Mouse (Mus musculus) ES-Bruce4 (cell line): ENCODE measurements at regions not wholly inside any gene's neighbourhood (a gene's known extent, or its start where the extent isn't known, plus 50 kb on each side); places are given as distances from the start of the nearest gene placed in this dataset.

ENCODE experiments used
- H3K27ac ChIP-seq: 2 replicates; pipeline ENCODE4 v1.5.1; 2012; ENCODE audit warnings: low read length, inconsistent platforms; ENCODE audit not compliant: insufficient read depth
- H3K27me3 ChIP-seq: 2 replicates; pipeline ENCODE4 v1.6.1; 2012; ENCODE audit warnings: mild to moderate bottlenecking, low read length, inconsistent platforms; ENCODE audit not compliant: control insufficient read depth, poor library complexity, insufficient read depth, severe bottlenecking
- H3K36me3 ChIP-seq: 2 replicates; pipeline ENCODE4 v1.6.1; 2012; ENCODE audit warnings: inconsistent platforms, mild to moderate bottlenecking, low read length, moderate library complexity; ENCODE audit not compliant: control insufficient read depth, poor library complexity, insufficient read depth, severe bottlenecking
- H3K4me1 ChIP-seq: one replicate; pipeline ENCODE4 v1.8.1; 2011; ENCODE audit warnings: low read length; ENCODE audit not compliant: control insufficient read depth, insufficient read depth
- H3K4me3 ChIP-seq: 2 replicates; pipeline ENCODE4 v1.5.1; 2011; ENCODE audit warnings: low read depth, mild to moderate bottlenecking, low read length
- H3K9ac ChIP-seq: 2 replicates; pipeline ENCODE4 v1.6.1; 2012; ENCODE audit warnings: low read depth, mild to moderate bottlenecking, inconsistent platforms; ENCODE audit not compliant: poor library complexity, severe bottlenecking
- H3K9me3 ChIP-seq: replicated peaks from 2 replicates; pipeline ENCODE4 v1.6.1; 2012; ENCODE audit warnings: mild to moderate bottlenecking, low read length, inconsistent platforms; ENCODE audit not compliant: control insufficient read depth, poor library complexity, insufficient read depth, severe bottlenecking
- CTCF ChIP-seq: IDR thresholded peaks from one replicate; pipeline ENCODE4 v1.8.1; 2011; ENCODE audit warnings: low read depth, low read length
- EP300 ChIP-seq: IDR thresholded peaks from 2 replicates; pipeline ENCODE4 v1.6.1; 2011; ENCODE audit warnings: low read depth, low read length; ENCODE audit not compliant: insufficient read depth
- POLR2A ChIP-seq: IDR thresholded peaks from one replicate; pipeline ENCODE4 v1.8.1; 2011; ENCODE audit warnings: low read length; ENCODE audit not compliant: insufficient read depth

DNA sequence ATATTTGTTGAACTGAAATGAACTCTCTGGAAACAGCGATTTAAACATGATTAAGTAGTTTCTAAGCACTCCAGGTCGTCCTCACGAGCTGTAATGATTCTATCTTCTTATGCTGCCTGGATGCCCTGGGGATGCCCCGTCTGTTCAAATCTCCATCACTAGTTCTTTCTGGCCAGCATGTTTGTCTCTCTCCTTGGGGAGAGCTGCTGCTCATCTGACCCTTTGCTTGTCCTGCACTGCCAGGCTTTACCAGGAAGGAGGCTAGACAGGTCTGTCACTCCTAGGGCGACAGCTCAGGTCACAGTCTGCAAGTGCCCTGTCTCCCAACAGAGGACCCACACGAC lies 155.1 kb downstream of the Irx2 start:
- no peaks in the 10 kb centered on the region for H3K36me3 ChIP-seq
- TF ChIP-seq EP300 (no peak), POLR2A (no peak)
- no peak overlapping the region for H3K4me3 ChIP-seq
- H3K4me1 ChIP-seq, result no peaks in the 10 kb centered on the region
- no peak overlapping the region for H3K9ac ChIP-seq
- no peaks in the 10 kb centered on the region for H3K27me3 ChIP-seq
- H3K9me3 ChIP-seq, result no peaks in the 10 kb centered on the region
- no peak overlapping the region for H3K27ac ChIP-seq

DNA sequence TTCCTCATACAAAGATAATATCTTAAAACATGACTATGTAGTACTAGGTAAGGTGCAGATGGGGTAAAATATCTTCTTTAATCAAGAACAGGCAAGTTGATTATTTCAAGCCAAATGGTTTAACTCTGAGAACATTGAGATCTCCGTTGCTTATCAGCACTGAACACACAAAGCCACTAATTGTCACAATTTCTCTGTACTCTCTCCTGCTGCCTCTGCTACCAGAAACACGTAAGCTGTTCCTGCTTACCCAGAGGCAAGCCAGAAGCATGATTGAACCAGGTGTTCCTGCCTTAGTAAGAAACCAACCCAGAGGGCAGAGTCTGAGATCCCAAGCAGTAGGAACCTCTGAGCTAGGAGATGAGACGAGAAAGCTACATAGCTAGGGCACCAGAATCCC lies 164.1 kb downstream of the Irx2 start:
- Histone ChIP-seq H3K27me3 (no peaks in the 10 kb centered on the region), H3K9me3 (no peaks in the 10 kb centered on the region), H3K36me3 (no peaks in the 10 kb centered on the region), H3K9ac (no peak overlapping the region), H3K4me3 (no peak overlapping the region), H3K4me1 (no peaks in the 10 kb centered on the region), H3K27ac (no peak overlapping the region)
- TF ChIP-seq POLR2A (no peak), CTCF (no peak), EP300 (no peak)

DNA sequence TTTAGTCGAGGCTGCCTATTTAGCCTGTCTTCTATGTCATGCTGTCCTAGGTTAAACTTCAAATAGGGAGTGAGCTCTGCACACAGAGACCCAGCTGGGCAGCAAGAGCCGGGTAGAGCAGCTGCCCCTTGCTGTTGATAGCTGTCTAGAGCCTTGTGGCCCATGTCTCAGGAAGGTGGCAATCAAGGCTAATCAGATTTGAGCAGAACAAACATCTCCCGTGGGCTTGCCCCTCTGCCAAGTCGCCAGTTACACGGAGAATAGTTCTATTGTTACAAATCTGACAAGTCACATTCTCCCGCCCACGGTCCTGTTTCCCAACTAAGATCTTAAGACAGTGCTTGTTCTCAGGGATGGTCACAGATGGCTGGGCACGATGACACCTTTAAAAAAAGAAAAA lies 171.4 kb downstream of the Irx2 start:
- Histone ChIP-seq H3K27ac (no peak overlapping the region), H3K9ac (no peak overlapping the region), H3K9me3 (no peaks in the 10 kb centered on the region), H3K4me1 (no peaks in the 10 kb centered on the region), H3K36me3 (no peaks in the 10 kb centered on the region), H3K27me3 (no peaks in the 10 kb centered on the region), H3K4me3 (no peak overlapping the region)
- TF ChIP-seq CTCF (no peak), EP300 (no peak), POLR2A (no peak)

DNA sequence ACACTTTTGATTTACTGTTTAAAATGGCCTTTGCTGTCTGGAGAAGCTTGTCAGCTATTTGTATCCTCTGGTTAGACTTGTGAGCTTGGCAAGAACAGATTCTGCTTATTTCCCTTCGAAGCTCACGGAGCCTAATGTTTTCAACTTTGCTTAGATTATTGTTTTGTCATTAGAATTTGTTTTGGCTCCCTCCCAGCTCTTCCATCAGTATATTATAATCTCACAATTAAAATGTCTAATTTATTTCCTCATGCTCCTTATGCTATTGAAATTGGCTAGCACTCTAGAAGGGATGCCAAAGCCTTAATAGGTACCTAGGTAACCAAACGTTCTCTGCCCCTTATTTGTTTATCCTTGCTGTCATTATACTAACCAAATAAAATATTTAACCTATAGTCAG lies 171.9 kb downstream of the Irx2 start:
- Histone ChIP-seq H3K4me1 (no peaks in the 10 kb centered on the region), H3K9ac (no peak overlapping the region), H3K27ac (no peak overlapping the region), H3K4me3 (no peak overlapping the region), H3K9me3 (no peaks in the 10 kb centered on the region), H3K27me3 (no peaks in the 10 kb centered on the region), H3K36me3 (no peaks in the 10 kb centered on the region)
- TF ChIP-seq EP300, result no peak
- TF ChIP-seq POLR2A, result no peak
- TF ChIP-seq CTCF, result no peak

DNA sequence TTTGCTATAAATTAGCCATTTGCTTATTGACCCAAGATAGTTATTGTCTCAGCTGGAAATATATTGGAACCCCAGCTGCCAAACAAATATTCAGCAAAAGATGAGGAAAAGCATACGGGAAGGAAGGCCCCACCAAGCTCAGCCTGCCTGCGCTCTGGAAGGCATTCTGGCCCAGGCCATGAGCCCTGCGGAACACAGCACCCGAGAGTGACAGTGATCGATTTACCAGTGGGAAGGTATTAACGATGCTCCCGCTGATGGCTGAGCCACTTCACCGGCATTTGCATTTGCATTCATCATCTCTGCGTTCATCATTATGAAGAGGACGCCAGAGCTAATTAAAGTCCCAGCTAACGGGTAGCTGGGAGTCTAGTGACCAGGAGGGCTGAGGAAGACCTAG lies 174.8 kb downstream of the Irx2 start:
- no peaks in the 10 kb centered on the region for H3K27me3 ChIP-seq
- no peaks in the 10 kb centered on the region for H3K36me3 ChIP-seq
- no peaks in the 10 kb centered on the region for H3K4me1 ChIP-seq
- H3K9me3 ChIP-seq, result no peaks in the 10 kb centered on the region
- H3K9ac ChIP-seq, result no peak overlapping the region
- H3K27ac ChIP-seq, result no peak overlapping the region
- no peak overlapping the region for H3K4me3 ChIP-seq
- TF ChIP-seq CTCF (no peak), EP300 (no peak), POLR2A (no peak)

DNA sequence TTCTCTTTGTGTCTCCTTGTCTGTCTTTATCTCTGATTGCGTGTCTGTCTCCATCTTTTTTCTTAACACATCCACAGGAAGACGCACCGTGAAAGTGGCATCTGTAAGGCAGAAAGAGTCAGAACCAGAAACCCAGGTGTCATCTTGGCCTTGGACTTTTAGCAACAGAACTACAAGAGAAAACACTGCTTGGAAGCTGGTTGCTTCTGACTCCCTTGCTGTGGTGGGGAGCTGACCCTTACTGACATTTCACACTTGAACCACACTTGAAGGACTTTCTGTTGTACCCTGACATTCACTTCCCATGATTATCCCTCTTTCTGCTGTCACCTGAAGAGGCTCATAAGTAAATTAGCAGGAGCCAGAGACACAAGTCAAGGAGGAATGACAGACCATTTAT lies 180.6 kb downstream of the Irx2 start:
- H3K9me3 ChIP-seq, result no peaks in the 10 kb centered on the region

More for the DNA sequence above, 180.6 kb downstream of the Irx2 start:
- Histone ChIP-seq H3K4me3 (no peak overlapping the region), H3K9ac (no peak overlapping the region), H3K27ac (no peak overlapping the region), H3K4me1 (no peaks in the 10 kb centered on the region), H3K36me3 (no peaks in the 10 kb centered on the region), H3K27me3 (no peaks in the 10 kb centered on the region)
- TF ChIP-seq POLR2A (no peak), CTCF (no peak), EP300 (no peak)
